Mouse (Mus musculus) gastrocnemius, postnatal 25 days (tissue): ENCODE data around the gene Prkaca. TPM values are rescaled to one million over a fixed set of nuclear protein-coding genes. Genes with fewer than 3 reads are reported as not detected.
"Not testable (repeated sequence)": the region's sequence is repeated elsewhere in the genome, so short reads cannot be mapped to it uniquely, and the experiment has no call there.

Experiments used
- DNase-seq: peaks from one replicate; pipeline ENCODE4 v3.0.0; 2022
- total RNA-seq, 2 experiments: library from RNA; stranded (reverse); gene quantifications; 1 replicate in 1 of 2; 2 replicates in 1 of 2; pipeline ENCODE4 v1.2.3; 2021

Prkaca gene
- total RNA-seq, 2 experiments from 2014 or later = 163 to 177 TPM

DNA sequence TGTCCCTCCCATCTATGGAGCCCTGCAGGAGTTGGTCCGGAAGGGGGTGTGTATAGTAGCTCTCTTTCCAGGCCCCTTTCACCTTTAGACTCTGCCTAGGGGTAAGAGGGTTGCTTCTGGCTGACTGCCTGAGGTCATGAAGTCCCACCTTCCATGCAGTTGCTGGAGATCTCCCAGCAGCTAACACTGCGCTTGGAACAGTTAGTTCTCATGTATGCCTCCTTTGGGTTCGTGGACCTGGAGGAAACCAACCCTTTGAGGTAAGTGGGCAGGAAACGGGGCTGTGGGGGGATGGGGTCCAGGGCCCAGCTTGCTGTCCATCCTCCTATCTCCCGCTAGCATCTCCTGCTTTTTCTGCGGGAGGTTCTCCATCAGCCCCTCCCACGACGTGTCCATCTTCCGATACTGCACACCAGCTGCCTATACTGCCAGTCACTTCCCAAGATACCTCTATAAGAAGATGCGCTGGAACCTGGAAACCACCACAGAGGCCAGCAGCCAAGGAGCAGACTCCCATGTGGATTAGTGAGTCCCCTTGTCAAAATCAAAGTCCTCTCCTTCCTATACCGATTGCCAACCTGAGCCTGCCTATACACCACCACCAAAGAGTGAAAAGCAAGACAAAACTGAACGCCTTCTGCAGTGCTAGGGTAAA lies 30.3 kb downstream of the Prkaca start:
- no peak for DNase-seq

DNA sequence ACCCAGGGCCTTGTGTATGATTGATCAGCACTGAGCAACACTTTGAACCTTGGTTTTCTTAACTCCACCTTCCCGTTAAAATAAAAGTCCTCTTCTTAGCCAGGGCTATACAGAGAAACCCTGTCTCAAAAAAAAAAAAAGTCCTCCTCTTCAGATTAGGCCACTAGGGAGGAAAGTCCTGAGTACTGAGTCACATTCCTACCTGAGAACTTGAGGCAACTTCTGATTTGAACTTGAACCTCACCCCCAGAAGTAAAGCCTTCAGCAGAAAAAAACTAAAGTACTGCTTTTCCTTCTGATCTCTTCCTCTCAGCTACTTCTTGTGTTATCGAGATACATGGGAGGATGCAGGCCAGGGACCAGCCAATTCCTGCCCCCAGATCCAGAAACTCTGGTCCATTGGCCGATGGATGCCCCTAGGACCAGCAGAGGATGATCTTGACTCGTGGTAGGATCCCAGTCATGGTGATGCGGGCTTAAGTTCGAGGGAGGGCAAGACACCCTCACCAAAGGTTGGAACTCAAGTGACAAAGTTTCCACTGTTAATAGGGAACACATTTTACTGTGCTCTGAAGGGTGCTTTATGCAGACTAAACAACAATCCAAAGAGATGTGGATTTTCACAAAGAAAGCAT lies 30.9 kb downstream of the Prkaca start:
- no peak for DNase-seq

DNA sequence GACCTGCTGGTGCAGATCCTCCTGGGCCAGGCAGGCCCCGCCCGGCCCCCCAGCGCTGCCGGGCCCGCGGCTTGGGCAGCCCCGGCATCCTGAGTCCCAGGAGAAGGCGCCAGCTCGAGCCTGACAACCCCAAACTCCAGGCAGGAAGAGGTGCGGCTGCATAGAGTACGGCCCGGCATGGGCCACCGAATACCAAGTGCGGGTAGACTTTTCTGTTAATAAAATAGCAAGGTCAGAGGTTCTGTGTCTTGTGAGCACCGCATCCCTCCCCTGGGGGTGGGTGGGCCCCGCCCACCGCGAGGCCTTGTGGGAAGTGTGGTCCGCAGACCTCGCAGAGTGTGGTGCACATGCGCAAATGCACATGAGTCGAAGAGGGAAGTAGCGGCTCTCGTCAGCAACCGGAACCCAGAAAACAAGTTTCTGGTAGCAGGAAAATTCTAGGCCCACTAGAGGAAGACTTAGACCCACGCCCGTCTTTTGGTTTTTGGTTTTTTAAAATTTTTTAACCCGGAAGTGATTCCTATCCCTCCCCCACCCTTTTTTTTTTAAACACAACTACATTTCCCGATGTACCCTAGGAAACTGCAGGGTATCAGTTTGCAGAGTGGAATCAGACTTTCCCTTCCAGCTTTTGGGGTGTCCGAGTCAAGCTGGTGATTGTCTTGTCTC lies 31.9 kb downstream of the Prkaca start:
- peak; percentile 96 for DNase-seq

DNA sequence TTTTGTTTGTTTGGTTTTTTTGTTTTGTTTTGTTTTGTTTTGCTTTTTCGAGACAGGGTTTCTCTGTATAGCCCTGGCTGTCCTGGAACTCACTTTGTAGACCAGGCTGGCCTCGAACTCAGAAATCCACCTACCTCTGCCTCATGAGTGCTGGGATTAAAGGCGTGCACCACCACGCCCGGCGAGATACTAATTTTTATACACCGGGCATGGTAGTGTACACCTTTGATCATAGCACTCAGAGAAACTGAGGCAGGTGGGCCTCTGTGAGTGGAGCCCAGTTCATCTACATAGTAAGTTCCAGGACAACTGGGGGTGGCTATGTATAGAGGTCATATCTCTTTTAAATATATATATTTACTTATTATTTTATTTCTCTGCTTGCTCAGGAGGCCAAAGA lies 32.7 kb downstream of the Prkaca start:
- DNase-seq = not testable (repeated sequence)

DNA sequence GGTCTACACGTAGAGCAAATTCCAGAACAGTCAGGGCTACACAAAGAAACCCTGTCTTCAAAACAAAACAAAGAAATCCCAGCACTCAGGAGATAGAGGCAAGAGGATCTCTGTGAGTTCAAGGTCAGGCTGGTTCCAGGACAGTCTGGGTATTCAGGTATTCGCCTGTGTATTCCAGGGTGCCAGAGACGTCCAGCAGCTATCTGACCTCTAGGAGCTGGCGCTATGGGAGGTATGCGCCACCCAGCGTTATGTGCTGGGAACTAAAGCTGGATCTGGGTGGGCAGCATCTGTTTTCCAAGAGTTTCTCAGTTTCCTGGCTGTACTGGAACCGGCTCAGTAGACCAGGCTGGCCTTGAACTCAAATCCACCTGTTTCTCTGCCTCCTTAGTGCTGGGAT lies 35.6 kb downstream of the Prkaca start:
- DNase-seq = no peak

DNA sequence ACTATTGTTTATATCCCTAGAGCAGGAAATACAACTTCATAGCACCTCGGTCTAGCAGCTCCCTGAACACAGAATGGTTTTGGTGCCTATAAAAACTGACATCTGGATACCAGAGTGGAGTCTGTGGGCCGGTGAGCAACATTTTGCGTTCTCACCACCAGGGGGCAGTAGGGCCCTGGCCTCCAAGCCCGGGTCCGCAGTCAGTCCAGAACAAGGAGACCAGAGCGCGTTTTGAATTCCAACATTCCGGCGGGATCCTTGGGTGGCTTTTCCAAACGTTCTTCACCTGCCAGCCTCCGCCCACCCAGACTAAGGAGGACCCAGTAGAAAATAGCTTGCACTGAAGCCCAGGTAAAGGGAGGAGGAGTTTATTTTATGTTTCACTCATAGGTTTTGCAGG lies 37.1 kb downstream of the Prkaca start:
- peak; percentile 79 for DNase-seq

DNA sequence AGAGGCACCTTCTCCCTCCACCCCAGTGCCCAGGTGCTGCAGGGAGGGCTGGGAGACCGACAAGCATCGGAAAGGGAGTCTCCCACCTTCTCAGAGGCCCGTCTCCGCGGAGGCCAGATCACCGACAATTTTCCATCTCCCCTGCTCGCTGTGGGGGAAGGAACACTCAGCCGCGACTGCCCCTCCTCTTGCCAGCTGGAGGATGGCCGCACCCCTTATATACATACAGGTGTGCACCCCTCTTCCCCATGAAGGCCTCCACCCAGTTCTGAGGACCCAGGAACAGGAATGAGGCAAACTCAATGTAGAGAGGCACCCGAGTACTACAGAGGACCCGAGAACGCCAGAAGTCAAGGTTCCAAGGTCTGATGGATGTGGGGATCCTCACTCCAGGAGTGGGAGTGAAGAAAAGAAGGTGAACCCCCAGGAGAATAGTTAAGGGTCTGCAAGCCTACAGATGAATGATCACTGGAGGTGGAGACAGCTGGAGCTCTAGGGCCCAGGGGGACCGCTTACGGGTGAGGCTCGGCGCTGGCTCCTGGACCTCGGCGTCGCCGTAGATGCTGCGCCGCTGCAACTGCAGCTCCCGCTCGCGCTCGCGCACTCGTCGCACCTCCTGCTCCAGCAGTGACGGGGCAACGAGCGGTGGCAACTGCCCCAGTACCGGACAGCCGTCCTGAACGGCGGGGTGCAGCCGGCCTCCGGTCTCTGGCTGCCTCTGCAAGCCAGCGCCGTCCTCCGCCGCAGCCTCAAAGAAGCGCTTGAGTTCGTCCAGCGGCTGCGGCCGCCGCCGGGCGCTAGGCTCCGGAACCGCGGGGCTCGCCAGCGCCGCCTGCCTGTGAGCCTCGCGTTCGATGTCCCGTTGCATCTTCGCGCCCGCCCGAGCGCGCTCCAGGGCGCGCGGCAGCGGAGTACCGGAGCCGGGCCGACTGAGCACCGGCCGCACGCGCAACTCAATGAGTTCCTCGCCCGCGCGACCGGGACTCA lies 38.1 kb downstream of the Prkaca start:
- DNase-seq = peak; percentile 72

DNA sequence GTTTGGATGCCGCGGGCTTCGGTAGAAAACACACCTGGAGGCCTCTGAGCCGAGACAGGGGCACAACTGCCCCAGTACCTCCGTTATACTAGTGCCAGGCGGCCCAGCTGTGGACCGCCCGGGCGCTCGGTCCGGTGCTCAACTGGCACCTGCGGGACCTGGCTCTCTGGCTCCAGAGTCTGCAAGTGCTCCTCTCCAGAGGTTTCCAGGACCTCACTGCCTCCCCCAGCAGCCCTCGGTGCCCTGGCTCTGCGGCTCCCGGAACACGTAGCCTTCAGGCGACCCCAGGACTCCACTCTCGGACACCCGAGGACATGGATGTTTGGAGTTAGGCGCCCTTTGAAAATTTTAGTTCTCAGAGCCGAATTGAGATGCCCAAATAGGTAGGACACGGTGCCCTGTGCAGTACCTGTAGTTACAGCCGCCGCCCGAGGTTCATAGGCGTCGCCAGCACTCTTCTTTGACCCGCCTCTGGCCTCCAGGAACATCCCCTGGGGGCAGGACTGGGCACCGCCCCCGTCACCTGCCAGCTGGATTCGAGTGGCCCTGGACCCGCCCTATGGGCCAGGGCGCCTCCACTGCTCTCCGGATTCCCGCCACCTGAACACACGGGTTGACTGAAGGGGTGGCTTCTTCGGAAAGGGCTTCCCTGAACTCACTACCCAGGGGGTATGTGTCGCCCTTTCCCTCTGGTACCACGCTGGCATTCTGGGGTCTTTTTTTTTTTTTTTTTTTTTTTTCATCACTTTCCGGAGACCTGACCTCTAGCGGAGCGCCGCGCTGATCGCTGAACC lies 39.1 kb downstream of the Prkaca start, which contains the start of gene 2210011C24Rik:
2210011C24Rik (minus strand) TSS at position 467 of the 794 bp plus-strand sequence.
- peak; percentile 46 for DNase-seq

DNA sequence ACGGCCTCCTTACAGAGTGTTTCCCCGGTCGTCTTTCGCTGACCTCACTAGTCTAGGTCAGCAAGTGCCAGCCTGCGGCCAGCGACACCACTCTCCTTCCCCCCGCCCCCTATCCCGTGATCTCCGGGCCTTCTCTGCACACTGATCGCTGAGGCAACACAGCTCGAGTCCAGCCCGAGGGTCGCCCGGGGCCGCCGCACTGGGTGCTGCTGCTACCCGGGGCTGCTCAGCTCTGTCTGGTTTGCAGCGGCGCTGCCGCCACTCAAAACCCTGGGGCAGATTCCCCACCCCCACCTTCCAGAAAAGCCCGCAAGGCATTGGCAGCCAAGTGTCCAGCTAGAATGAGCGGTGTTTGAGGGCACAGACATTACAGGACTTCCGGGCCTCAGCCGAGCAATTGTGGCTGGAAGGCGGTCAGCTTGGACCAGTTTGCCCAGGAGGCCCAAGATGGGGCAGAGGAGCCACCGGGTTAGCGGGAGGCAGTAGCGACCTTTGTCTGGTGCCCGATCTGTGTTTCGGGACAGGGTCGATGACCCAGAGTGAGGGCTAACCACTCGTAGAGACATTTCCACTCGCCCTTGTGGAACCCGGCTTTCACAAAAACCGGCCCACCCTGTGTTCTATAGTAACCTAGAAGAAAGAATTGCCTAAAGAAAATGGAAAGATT lies 39.8 kb downstream of the Prkaca start:
- peak; percentile 50 for DNase-seq

DNA sequence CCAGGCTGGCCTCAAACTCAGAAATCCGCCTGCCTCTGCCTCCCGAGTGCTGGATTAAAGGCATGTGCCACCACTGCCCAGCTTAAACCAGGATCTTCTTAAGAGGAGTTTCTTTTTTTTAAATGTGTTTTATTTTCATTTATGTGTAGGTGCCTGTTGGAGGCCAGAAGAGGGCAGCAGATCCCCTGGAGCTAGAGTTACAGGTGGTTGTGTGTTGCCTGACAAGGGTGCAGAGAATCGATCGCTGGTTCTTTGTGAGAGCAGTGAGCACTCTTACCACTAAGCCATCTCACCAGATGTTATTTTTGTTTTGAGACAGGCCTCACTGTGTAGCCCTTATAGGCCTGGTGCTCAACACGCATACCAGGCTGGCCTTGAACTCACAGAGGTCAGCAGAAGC lies 43.0 kb downstream of the Prkaca start:
- DNase-seq = no peak

DNA sequence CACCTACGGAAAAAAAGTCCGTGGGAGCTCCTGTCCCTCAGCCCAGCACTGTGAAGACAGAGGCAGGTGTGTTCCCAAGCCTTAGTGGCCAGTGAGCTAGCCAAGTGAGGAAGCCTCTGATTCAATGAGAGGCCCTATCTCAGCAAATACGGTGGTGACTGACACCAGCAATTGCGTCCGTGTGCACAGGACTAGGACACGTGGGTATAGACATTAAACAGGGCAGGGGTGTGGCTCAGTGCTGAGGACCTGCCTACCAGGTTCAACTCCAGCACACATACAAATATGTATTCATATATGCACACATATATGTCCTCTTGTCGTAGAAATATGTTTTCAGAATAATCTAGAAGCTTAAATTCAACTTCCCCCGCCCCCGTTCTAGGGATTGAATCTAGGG lies 46.9 kb downstream of the Prkaca start:
- DNase-seq = no peak

DNA sequence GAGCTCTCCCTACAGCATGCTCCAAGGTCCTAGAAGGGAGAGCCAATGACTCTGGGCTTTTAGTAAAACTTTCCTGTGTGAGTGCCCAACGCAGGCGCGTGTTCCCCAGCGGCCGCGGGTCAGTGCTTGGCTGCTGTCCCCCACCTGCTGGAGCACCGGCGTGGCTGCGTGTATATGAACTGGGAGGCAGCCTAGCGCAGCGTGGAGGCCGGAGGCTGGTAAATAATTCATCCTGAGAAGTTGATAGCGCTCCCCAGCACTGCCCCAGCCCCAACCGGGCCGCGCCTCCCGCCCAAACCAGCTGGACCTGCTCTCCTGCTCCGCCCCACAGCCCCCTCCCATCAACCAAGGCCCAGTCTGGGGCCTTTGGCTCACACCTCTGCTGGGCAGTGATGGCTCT lies 48.3 kb downstream of the Prkaca start, which contains the start of gene Palm3:
Palm3 (plus strand) TSS at position 376 of the 400 bp plus-strand sequence.
- DNase-seq = no peak

DNA sequence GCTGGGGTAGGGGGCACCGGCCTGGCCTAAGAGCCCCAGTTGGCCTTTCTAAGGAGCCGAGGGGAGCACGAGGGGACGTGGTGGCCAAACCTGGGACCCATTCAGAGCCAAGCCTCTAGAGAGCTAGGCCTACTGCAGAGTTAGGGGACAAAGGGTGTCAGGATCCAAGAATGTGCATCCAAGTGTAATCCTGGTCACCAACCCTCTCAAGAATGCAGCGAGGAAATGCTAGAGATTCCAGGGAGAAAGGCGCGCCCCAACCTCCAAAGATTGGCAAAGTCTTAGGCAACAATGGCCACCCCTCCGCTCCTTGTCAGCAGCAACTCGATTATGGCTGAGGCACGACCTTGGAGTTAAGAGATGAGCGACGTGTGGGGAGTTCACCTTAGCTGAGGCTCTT lies 48.8 kb downstream of the Prkaca start:
- DNase-seq = no peak

DNA sequence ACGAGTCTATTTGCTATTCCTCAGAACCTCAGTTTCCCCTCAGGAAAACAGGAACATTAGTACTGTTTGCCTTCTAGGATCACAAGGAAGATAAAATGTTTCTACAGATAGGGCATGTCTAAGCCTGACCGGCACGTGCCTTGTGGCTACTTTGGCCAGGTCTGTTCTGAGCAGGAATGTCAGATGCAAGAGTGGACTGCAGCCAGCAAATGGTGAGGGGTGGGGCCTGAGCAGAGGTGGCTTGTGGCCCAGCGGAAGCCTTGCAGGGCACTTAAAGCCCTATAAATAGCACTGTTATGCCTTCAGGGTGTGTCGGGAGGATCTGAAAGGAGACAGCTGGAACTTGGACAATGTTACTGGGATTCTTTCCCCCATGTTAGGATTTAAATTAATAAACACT lies 50.3 kb downstream of the Prkaca start:
- DNase-seq = peak; percentile 76

DNA sequence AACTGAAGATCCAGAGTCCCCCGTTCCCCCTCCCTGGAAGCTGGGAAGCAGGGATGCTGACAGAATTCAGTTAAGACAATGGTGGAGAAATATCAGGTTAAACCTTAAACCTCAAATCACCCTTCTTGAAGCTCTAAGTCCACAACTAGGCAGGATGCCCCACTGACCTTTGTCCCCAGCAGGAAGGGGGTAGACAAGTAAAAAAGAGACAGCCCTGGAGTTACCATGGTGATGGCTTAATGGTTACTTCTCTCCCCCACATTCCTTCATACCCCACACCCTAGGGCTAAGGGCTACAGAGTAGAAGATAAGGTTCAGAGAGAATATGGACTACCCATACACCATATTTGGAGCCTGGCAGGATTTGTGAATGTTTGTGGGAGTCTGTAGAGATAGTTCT lies 50.8 kb downstream of the Prkaca start:
- DNase-seq = no peak

DNA sequence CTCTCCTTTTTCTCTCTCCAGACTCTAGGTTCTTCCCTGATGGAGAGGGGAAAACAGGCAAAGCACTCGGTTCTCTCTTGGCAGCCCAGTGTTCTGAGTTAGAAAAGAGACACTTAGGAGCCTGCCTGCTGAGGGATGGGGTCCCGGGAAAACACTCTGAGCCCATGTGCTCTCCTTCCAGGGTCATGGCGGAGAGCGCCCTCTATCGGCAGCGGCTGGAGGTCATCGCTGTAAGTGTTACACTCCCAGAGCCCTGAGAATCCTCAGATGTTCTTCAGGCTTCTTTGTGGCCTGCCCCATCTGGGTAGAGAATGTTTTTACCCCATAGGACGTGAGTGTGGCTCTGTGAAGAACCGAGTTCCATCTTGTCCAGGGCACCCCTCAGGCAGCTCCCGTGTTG lies 51.4 kb downstream of the Prkaca start:
- no peak for DNase-seq

DNA sequence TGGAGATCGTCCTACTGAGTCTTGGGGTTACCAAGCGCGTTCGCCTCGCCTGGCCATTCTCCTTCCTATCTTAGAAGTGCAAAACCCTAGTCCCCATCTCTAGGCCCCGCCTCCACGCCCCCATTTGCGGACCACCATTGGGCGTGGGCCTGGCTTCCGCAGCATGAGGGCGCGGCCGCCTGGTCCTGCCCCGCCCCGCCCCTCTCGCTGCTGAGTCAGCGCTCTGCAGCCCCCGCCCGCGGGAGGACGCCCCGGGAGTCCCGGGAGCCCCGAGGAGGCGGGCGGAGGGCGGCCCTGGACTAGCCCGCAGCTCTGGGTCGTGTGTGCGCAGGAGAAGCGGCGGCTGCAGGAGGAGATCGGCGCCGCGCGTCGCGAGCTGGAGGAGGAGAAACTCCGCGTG lies 53.1 kb downstream of the Prkaca start:
- DNase-seq = peak; percentile 62

DNA sequence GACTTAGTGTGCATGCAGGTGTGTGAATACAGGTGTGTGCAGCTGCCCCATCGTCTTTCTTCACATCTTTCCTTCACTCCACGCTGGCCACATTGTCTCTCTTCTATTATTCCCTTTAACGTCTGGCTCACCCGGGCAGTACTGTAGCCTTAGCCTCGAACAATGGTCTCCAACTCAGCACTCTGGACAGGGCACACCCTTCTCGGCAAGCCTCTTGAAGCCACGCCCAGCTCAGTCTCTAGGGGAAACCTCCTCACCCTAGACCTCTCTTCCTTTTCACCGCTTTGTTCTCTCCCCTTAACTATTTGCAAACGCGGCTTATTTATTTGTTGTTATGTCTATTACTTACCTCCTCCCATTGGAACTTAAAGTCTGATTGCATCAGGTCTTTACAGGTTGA lies 54.7 kb downstream of the Prkaca start:
- DNase-seq = no peak

DNA sequence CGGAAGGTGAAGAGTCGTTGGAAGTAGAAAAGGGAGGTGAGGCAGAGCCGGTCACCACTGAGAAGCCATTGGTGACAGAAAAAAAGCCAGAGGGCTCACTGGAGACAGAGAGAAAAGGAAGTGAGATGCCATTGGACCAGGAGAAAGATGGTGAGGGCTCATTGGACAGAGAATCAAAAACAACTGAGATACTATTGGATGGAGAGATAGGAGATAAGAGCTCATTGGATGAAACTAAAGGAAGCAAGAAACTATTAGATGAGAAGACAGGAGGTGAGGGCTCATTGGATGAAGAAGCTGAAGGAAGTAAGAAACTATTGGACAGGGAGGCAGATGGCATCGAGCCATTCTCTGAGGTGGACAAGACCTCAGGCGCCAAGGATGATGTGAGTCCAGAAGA lies 56.5 kb downstream of the Prkaca start:
- no peak for DNase-seq

DNA sequence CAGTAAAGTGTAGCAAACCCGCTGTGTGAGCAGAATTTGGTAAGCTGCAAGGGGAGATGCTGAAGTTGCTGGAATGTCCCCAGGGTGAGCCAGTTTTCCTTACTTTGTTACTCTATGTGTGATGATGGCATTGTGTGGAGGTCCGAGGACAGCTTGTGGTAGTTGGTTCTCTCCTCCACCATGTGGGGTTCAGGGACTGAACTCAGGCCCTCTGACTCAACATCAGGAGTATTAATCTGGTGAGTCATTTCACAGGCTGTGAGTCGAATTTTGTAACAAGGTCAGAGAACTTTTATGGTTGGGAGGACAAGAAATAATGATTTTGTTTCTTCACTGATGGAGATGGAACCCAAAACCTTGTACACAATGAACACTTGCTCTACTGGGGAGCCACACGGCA lies 60.0 kb downstream of the Prkaca start:
- DNase-seq = no peak

DNA sequence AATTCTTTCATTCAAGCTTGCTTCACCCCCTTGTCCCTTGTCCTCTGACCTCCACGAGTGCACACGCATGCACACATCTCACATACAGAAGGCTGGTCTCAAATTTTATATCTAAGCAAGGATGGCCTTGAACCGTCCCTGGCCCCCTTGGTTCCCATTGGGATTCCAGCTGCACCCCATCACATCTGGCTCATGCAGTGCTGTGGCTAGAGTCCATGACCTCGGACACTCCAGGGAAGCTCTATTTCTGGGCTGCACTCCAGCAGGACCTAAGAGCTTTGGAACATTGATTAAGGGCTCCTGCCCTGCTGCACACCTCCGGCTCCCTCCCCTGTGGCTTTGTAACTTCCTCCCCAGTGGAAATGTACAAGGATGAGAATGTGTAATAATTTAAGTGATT lies 65.2 kb downstream of the Prkaca start:
- DNase-seq = no peak
